Mouse (Mus musculus): Measurements from ENCODE around the gene Cfap97. TPM values are rescaled to one million over a fixed set of nuclear protein-coding genes. Genes with fewer than 3 reads are reported as not detected.
"Not testable (repeated sequence)": the region's sequence is repeated elsewhere in the genome, so short reads cannot be mapped to it uniquely, and the experiment has no call there.

Gene Cfap97
- total RNA-seq, 2 experiments from 2014 or later = 23.8 to 24.6 TPM

GRCm38 (mm10) chr8:46226622-46227021 is 75.1 kb downstream of the Cfap97 start:
- DNase-seq = no peak

- DNase-seq = not testable (repeated sequence)
Measured at GRCm38 (mm10) chr8:46231968-46232367, 80.4 kb downstream of the Cfap97 start.

GRCm38 (mm10) chr8:46232798-46233197 is 81.2 kb downstream of the Cfap97 start:
- no peak for DNase-seq

- no peak for DNase-seq
Measured at GRCm38 (mm10) chr8:46234736-46235135, 83.2 kb downstream of the Cfap97 start.

DNA sequence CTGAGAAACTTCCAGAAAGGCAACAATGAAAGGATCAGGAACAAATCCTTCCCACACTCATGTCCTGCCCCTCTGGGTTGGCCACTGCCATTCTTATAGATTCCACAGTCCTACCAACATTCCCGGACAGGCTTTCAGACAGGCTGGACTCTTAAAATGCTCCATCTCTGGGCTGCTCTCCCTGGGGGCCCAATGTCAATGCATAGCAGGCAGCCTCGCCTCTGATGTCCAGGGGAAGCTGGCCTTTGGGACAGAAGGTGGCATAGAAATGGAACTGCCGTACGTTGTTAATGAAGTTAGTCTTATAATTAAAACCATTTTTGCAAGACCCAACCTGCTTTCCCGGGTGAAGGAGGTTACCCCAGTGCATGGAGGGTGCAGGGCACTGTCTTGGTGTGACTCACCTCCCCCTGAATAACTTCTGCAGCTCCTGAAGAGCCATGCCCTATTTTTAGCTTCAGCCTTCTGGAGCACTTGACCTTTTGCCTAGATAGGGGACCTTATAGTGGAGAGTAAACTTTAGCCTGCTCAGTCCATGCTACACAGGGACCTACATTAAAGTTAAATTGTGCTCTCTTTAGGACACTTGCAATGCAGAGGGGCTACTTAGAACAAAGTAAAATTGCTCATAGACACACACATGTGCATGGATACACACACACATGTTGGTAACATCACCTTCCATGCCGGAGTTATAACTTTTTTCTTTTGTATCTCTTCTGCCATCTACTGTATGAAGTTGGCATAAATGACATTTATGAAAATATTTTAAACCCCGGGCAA is 85.1 kb downstream of the Cfap97 start:
- DNase-seq = no peak

- peak; percentile 48 to 63 for DNase-seq
Measured at GRCm38 (mm10) chr8:46241568-46242374, 90.2 kb downstream of the Cfap97 start.

DNA sequence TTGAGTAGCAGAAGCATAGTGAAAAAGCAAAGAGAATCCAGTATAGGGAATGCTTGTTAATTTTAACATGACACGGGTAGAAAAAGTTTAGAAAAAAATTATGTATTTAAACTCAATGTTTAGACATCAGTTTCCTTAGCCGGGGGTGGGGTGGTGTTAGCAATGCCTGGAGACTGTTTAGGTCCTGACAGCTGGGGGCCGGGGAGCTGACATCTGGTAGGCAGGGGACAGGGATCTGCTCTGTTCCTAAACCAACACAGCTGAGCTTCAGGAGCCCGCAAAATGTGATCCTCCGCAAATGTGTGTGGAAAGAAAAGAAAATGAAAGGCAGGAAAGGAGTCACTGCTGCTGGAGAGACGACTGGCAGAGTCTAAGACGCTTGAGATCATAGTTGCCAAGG is 91.4 kb downstream of the Cfap97 start:
- DNase-seq = no peak

Small RNAs within 50 kb of the gene (microRNA-seq; reads per million reads assigned to microRNA genes)
- gene Gm23812 = 0 reads per million in 2 experiments

Other genes starting within 250 kb of the Cfap97 start
- under 1 TPM; 0.56 to 0.92 TPM for gene Ccdc110, start 217.2 kb upstream of the Cfap97 start, total RNA-seq (2021)
- 1 to 10 TPM; 2.6 to 3.8 TPM for gene 1700029J07Rik, start 176.5 kb upstream of the Cfap97 start, total RNA-seq (2021)
- 10 to 100 TPM; 48.8 to 49.1 TPM for gene Ufsp2, start 176.2 kb upstream of the Cfap97 start, total RNA-seq (2021)
- gene Lrp2bp, start 152.5 kb upstream of the Cfap97 start, total RNA-seq (2021) = under 1 TPM; 0.42 to 0.53 TPM
- 1 to 10 TPM; 6.6 to 7.2 TPM for gene Ankrd37, start 146.1 kb upstream of the Cfap97 start, total RNA-seq (2021)
- gene Snx25, start 388 bp downstream of the Cfap97 start, total RNA-seq (2021) = 10 to 100 TPM; 44.4 to 45.6 TPM
- gene Slc25a4, start 59.5 kb downstream of the Cfap97 start, total RNA-seq (2021) = 100 to 1,000 TPM; 537 to 580 TPM
- not detected for gene Helt, start 142.9 kb downstream of the Cfap97 start, total RNA-seq (2021)